Mouse (Mus musculus) intestine, embryonic 14.5 days (tissue): ENCODE results near the gene Clec11a. TPM values are rescaled to one million over a fixed set of nuclear protein-coding genes. Genes with fewer than 3 reads are reported as not detected.

ENCODE experiments used
- ATAC-seq: fragments of 200-750 bp; cut with Nextera tagmentation; replicated peaks from 2 replicates; pipeline ENCODE4 v1.8.0; 2017; ENCODE audit warnings: low read depth, moderate number of reproducible peaks, moderate TSS enrichment, moderate library complexity; ENCODE audit not compliant: low FRiP score, low TSS enrichment
- DNase-seq: peaks from one replicate; pipeline ENCODE4 v3.0.0-alpha.2; 2018; ENCODE audit warnings: low spot score
- H3K27ac ChIP-seq: fragments of 300-500 bp; sonication (generic); 2 replicates; pipeline ENCODE4 v1.5.1; 2014; ENCODE audit warnings: low read depth, mild to moderate bottlenecking, control low read depth
- H3K27me3 ChIP-seq: fragments of 300-500 bp; sonication (generic); replicated peaks from 2 replicates; pipeline ENCODE4 v1.6.1; 2014; ENCODE audit warnings: low read length, control low read depth; ENCODE audit not compliant: control insufficient read depth, insufficient read depth
- H3K36me3 ChIP-seq: fragments of 300-500 bp; sonication (generic); 2 replicates; pipeline ENCODE4 v1.6.1; 2014; ENCODE audit warnings: low read length, control low read depth; ENCODE audit not compliant: control insufficient read depth, insufficient read depth
- H3K4me1 ChIP-seq: fragments of 300-500 bp; sonication (generic); replicated peaks from 2 replicates; pipeline ENCODE4 v1.6.1; 2014; ENCODE audit warnings: low read length, control low read depth, mixed read lengths; ENCODE audit not compliant: control insufficient read depth, insufficient read depth
- H3K4me2 ChIP-seq: fragments of 300-500 bp; sonication (generic); 2 replicates; pipeline ENCODE4 v1.6.1; 2014; ENCODE audit warnings: low read length
- H3K4me3 ChIP-seq: fragments of 300-500 bp; sonication (generic); 2 replicates; pipeline ENCODE4 v1.5.1; 2014; ENCODE audit warnings: low read depth, low read length, control low read depth, mixed read lengths
- H3K9ac ChIP-seq: fragments of 300-500 bp; sonication (generic); 2 replicates; pipeline ENCODE4 v1.6.1; 2014; ENCODE audit warnings: mild to moderate bottlenecking, low read length
- H3K9me3 ChIP-seq: fragments of 300-500 bp; sonication (generic); 2 replicates; pipeline ENCODE4 v1.6.1; 2016; ENCODE audit warnings: low read length, control low read depth; ENCODE audit not compliant: control insufficient read depth
- WGBS: fragments of 180-500 bp; shearing (Covaris S2); extraction: QIAGEN DNeasy Blood & Tissue Kit; methylation state at CpG from one replicate; pipeline ENCODE4 v1.1.7; 2014; 5-methylcytosine and 5-hydroxymethylcytosine counted together
- polyA plus RNA-seq: library from polyadenylated mRNA; unstranded; fragments of >200 nt; fragmentation: Nextera tagmentation; extraction: Ambion mirVana; gene quantifications from 2 replicates; pipeline ENCODE4 v1.2.1, GENCODE M21; 2014

Gene Clec11a
- polyA plus RNA-seq, 1 experiment from 2014 or later = 5.4 TPM

DNA sequence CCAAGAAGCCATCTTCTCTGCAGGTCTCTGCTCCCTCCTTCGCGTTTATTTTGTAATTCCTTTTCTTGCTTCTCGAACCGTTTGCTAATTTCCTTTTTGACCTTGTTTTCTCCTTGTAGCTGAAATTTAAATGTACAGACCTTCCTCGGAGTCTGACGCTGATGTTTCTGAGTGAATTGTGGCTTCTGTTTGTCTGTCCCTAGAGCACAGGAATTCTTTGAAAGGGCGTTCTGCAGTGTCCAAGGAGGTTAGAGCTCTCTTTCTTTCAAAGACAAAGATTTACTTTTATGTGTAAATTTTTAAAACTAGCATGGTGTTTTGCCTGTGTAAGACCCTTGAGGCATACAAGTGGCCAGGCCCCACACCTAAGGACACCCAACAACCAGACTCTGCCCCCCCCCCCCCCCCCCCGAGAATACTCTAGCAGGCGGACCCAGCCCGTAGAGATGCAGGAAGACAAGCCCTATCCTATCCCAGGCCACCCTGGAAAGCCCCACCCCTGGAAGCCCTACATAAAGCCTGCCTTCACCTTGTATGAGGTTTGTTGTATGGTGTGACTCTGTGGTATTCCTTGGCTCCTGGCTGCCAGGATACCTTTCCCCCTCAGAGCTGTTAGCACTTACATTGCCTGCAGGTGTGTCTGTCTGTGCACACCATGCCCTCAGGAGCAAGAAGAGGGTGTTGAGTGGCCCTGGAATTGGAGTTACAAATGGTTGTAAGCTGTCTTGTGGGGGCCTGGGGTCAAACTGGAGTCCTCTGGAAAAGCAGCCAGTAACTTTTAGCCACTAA is 30.0 kb downstream of the Clec11a start:
- H3K9ac ChIP-seq = no peak overlapping the region
- H3K4me3 ChIP-seq = no peak overlapping the region
- H3K9me3 ChIP-seq = no peaks in the 10 kb centered on the region
- ATAC-seq (no peak), DNase-seq (no peak)
- no peak overlapping the region for H3K4me2 ChIP-seq
- no peaks in the 10 kb centered on the region for H3K36me3 ChIP-seq
- WGBS = 68% methylated on average over 10 of the region's 10 CpGs
- H3K4me1 ChIP-seq = no peaks in the 10 kb centered on the region
- H3K27me3 ChIP-seq = no peaks in the 10 kb centered on the region; the same call in 1 of the 2 replicates
- H3K27ac ChIP-seq = no peak overlapping the region

DNA sequence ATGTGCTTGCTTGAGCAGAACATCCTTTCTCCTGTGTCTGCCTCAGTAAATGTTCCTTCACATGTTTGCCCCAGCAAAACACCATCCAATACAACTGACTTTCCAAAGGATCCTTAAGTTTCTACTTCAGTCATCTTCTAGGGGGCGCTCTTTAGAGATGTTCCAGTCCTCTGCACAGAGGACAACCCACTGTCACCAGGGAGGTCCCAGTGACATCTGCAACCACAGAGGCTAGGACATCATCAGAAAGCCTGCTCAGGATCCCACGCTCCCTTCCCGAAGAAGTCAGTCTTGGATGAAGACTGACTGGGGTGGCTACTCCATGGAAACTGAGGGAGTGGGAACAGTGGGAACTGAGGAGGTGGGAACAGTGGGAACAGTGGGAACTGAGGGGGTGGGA is 31.2 kb downstream of the Clec11a start:
- 75% methylated on average over 3 of the region's 3 CpGs for WGBS
- Histone ChIP-seq H3K36me3 (no peaks in the 10 kb centered on the region), H3K27ac (no peak overlapping the region), H3K9me3 (no peaks in the 10 kb centered on the region), H3K9ac (no peak overlapping the region), H3K4me1 (no peaks in the 10 kb centered on the region), H3K4me2 (no peak overlapping the region), H3K4me3 (no peak overlapping the region), H3K27me3 (no peaks in the 10 kb centered on the region; the same call in 1 of the 2 replicates)
- no peak for DNase-seq
- no peak for ATAC-seq

DNA sequence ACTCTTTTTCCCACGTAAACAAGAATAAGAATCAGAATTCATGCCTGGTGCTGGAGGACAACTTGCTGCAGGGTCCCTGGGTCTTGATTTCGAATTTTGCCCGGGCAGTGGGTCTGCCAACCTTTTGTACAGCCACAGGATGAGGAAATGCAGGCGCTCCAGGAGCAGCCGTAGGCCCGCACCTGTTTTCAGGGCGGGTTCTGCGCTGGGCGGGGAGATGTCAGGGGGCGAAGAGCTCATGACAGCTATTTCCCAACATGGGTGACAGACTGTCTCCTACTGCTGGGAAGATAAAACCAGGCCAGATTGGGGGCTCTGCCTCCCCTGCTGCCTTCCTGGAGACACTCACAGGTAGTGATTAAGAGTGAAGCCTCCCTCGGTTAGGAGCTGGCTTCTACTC is 32.6 kb downstream of the Clec11a start:
- Histone ChIP-seq H3K9ac (no peak overlapping the region), H3K36me3 (no peaks in the 10 kb centered on the region), H3K9me3 (no peaks in the 10 kb centered on the region), H3K4me3 (no peak overlapping the region), H3K27ac (no peak overlapping the region), H3K4me2 (no peak overlapping the region), H3K4me1 (no peaks in the 10 kb centered on the region), H3K27me3 (no peaks in the 10 kb centered on the region; the same call in 1 of the 2 replicates)
- ATAC-seq = no peak
- 26% methylated on average over 11 of the region's 11 CpGs for WGBS
- no peak for DNase-seq

DNA sequence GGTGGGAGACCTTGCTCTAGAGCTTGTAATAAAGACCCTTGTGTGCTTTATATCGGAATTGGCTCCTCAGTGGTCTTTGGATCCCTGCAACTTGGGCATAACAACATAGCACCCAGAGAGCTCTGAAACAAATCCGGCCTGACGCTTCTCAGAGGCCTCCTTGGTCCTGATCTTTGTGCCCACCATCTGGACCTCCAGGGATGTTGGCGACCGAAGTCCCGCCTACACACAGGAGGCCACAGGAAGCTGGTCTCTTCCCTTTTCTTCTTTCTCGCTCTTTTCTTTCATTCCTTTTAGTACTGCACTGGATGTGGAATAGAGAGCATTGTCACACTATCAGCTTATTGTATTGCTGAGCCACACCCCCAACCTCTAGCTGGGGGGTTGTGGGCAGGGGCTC is 33.3 kb downstream of the Clec11a start:
- H3K27ac ChIP-seq = no peak overlapping the region
- WGBS = 79% methylated on average over 7 of the region's 7 CpGs
- H3K4me1 ChIP-seq = no peaks in the 10 kb centered on the region
- no peaks in the 10 kb centered on the region for H3K9me3 ChIP-seq
- no peaks in the 10 kb centered on the region; the same call in 1 of the 2 replicates for H3K27me3 ChIP-seq
- no peaks in the 10 kb centered on the region for H3K36me3 ChIP-seq
- H3K4me3 ChIP-seq = no peak overlapping the region
- H3K4me2 ChIP-seq = no peak overlapping the region
- no peak for DNase-seq
- no peak overlapping the region for H3K9ac ChIP-seq
- ATAC-seq = no peak

DNA sequence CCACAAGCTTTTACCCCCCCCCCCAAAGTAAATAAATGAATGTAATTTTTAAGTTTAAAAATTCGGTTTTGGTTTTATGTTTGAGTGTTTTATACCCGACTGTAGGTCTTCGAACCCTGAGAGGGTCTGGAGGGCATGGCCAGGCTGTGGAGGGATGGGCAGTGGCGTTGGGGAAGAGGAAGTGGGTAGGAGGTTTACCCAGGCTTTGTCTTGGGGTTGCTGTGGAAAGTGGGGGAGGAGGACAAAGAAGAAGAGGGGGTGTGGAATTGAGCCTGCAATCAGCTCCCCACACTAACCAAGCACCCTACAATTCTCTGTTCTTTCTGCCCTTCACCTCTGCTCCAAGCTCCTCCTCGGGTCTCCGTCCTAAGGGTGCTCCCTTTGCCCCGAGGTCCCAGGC is 34.2 kb downstream of the Clec11a start:
- Histone ChIP-seq H3K9me3 (no peaks in the 10 kb centered on the region), H3K9ac (no peak overlapping the region), H3K4me2 (no peak overlapping the region), H3K4me3 (no peak overlapping the region), H3K4me1 (no peaks in the 10 kb centered on the region), H3K27ac (no peak overlapping the region), H3K36me3 (no peaks in the 10 kb centered on the region), H3K27me3 (no peaks in the 10 kb centered on the region; the same call in 1 of the 2 replicates)
- no peak for ATAC-seq
- 87% methylated on average over 7 of the region's 7 CpGs for WGBS
- DNase-seq = no peak

DNA sequence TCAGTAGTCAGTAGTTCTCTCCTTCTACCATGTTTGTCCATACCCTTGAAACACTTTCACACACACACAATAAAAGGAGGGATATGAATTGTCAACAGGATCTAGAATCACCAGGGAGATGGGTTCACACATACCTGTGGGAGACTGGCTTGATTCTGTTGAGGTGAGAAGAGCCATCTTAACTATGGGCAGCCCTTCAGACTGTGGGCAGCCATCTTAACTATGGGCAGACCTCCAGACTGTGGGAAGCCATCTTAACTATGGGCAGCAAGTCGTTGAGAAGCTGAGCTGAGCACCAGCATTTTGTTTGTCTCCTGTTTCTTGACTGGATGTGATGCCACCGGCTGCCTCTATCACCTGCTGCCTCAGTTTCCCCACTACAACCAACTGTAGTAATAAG is 35.4 kb downstream of the Clec11a start:
- Histone ChIP-seq H3K4me2 (no peak overlapping the region), H3K4me3 (no peak overlapping the region), H3K4me1 (no peaks in the 10 kb centered on the region), H3K27ac (no peak overlapping the region), H3K36me3 (no peaks in the 10 kb centered on the region), H3K9ac (no peak overlapping the region), H3K9me3 (no peaks in the 10 kb centered on the region), H3K27me3 (no peaks in the 10 kb centered on the region; the same call in 1 of the 2 replicates)
- DNase-seq (no peak), ATAC-seq (no peak)
- WGBS = 79% methylated on average over 2 of the region's 2 CpGs

DNA sequence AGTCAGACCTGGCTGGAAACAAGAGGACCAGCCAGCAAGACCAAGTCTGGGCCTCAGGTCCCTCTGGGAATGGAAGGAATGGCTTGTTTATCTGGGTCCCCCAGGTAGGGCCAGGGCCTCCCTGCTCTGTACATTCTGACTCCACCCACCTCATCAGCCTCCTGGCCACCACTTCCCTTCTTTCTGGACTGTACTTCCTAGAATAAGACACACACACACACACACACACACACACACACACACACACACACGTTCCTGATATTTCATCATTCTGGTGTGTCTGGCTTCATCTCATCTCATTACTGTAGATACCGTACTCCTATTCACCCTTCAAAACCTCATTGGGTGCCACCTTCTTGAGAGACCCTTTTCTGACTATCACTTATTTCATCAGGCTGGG is 37.3 kb downstream of the Clec11a start:
- DNase-seq = no peak
- H3K9ac ChIP-seq = no peak overlapping the region
- H3K4me2 ChIP-seq = no peak overlapping the region
- ATAC-seq = no peak
- no peaks in the 10 kb centered on the region for H3K9me3 ChIP-seq
- no peaks in the 10 kb centered on the region; the same call in 1 of the 2 replicates for H3K27me3 ChIP-seq
- 85% methylated on average over 2 of the region's 2 CpGs for WGBS
- no peaks in the 10 kb centered on the region for H3K4me1 ChIP-seq
- H3K27ac ChIP-seq = no peak overlapping the region
- no peak overlapping the region for H3K4me3 ChIP-seq
- H3K36me3 ChIP-seq = no peaks in the 10 kb centered on the region

DNA sequence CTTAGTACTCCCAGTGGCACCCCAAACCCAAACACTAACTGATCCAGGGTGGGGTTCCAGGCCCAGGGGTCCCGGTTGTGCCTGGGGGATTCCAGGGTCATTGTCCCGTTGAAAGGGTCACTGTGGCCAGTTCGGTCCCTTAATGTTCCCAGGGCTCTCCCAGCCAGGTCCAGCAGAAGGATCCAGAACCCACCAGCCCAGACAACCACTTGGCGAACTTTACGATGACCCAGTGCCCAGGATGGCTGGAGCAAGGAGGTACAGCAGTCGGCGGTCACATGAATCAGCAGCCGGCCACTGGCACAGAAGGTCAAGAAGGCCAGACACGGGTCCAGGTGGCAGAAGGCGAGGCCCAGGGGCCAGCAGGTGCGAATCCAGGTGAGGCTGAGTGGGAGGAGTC is 38.6 kb downstream of the Clec11a start:
- H3K4me3 ChIP-seq = no peak overlapping the region
- H3K36me3 ChIP-seq = no peaks in the 10 kb centered on the region
- no peak overlapping the region for H3K27ac ChIP-seq
- H3K9ac ChIP-seq = no peak overlapping the region
- WGBS = 78% methylated on average over 11 of the region's 11 CpGs
- no peak for DNase-seq
- H3K4me2 ChIP-seq = no peak overlapping the region
- no peak for ATAC-seq
- no peaks in the 10 kb centered on the region for H3K4me1 ChIP-seq
- H3K27me3 ChIP-seq = peaks cover 7% of the 10 kb centered on the region; the same call in 1 of the 2 replicates
- H3K9me3 ChIP-seq = no peaks in the 10 kb centered on the region
